Mouse (Mus musculus): ENCODE data around the gene Ppp1r13b. TPM values are rescaled to one million over a fixed set of nuclear protein-coding genes. Genes with fewer than 3 reads are reported as not detected.
A peak's percentile ranks its signal among the peaks of the same experiment; 100 is the strongest.

The Ppp1r13b gene
- total and polyA plus RNA-seq, 3 experiments = 0.42 to 2.0 (median 0.64) TPM

- no peaks in the 10 kb centered on the region for H3K9me3 ChIP-seq (replicated peaks; ENCODE audit: low read length)
- dilution Hi-C loops (cut with MboI; ENCODE audit: extremely low pct_ligation_motif_present, extremely low pct_unique_long_range_greater_than_20kb, low sequenced_read_pairs) = no loop called here
- in situ Hi-C loops (cut with MboI; ENCODE audit: low pct_ligation_motif_present, low pct_unique_long_range_greater_than_20kb, low sequenced_read_pairs) = no loop called here
- TF ChIP-seq ZMIZ1 (IDR thresholded peaks at IDR 0.05; ENCODE audit: low read depth, low read length) (no peak), ELF1 (IDR thresholded peaks at IDR 0.05; ENCODE audit: low read depth, low read length) (peak; percentile 62), POLR2AphosphoS2 (IDR thresholded peaks at IDR 0.05; ENCODE audit: low read depth, low read length) (0 out of 2 replicates have a peak, but pooled peaks have one; percentile 43), POLR2A (IDR thresholded peaks at IDR 0.05; ENCODE audit: low read depth, low read length) (no peak)
- H3K79me2 ChIP-seq (replicated peaks; ENCODE audit: control insufficient read depth, extremely low read depth, insufficient read depth, poor library complexity, severe bottlenecking) = no peaks in the 10 kb centered on the region
- H3K36me3 ChIP-seq (replicated peaks in 1 of 2; ENCODE audit: control insufficient read depth in 1 of 2, insufficient read depth in 1 of 2, low read length in 1 of 2) = peaks cover 49 to 69% of the 10 kb centered on the region in 2 experiments
- no peaks in the 10 kb centered on the region for H3K27me3 ChIP-seq (replicated peaks)
- no peak overlapping the region for H3K4me3 ChIP-seq (replicated peaks in 1 of 3; ENCODE audit: low read depth in 2 of 3, low read length in 2 of 3, poor library complexity in 1 of 3)
- DNase-seq (ENCODE audit: extremely low read depth) = peak; percentile 72
- no peak overlapping the region for H3K9ac ChIP-seq (ENCODE audit: insufficient read depth, low read depth)
- peaks cover 12 to 41% of the 10 kb centered on the region in 2 experiments for H3K4me1 ChIP-seq (ENCODE audit: control insufficient read depth in 1 of 2, insufficient read depth in 2 of 2)
- no peak overlapping the region for H3K4me2 ChIP-seq (ENCODE audit: insufficient read depth, low read depth, poor library complexity, severe bottlenecking)
- H3K27ac ChIP-seq (ENCODE audit: insufficient read depth, low read depth) = no peak overlapping the region
Measured at GRCm38 (mm10) chr12:111809762-111810161, 98.1 kb downstream of the Ppp1r13b start.

- H3K27me3 ChIP-seq (replicated peaks) = no peaks in the 10 kb centered on the region
- H3K36me3 ChIP-seq (replicated peaks in 1 of 2; ENCODE audit: control insufficient read depth in 1 of 2, insufficient read depth in 1 of 2, low read length in 1 of 2) = peaks cover 59 to 79% of the 10 kb centered on the region in 2 experiments
- no peaks in the 10 kb centered on the region for H3K9me3 ChIP-seq (replicated peaks; ENCODE audit: low read length)
- DNase-seq (ENCODE audit: extremely low read depth) = no peak
- H3K79me2 ChIP-seq (replicated peaks; ENCODE audit: control insufficient read depth, extremely low read depth, insufficient read depth, poor library complexity, severe bottlenecking) = no peaks in the 10 kb centered on the region
- H3K27ac ChIP-seq (ENCODE audit: insufficient read depth, low read depth) = no peak overlapping the region
- H3K9ac ChIP-seq (ENCODE audit: insufficient read depth, low read depth) = no peak overlapping the region
- in situ Hi-C loops (cut with MboI; ENCODE audit: low pct_ligation_motif_present, low pct_unique_long_range_greater_than_20kb, low sequenced_read_pairs) = no loop called here
- dilution Hi-C loops (cut with MboI; ENCODE audit: extremely low pct_ligation_motif_present, extremely low pct_unique_long_range_greater_than_20kb, low sequenced_read_pairs) = no loop called here
- no peak overlapping the region for H3K4me3 ChIP-seq (replicated peaks in 1 of 3; ENCODE audit: low read depth in 2 of 3, low read length in 2 of 3, poor library complexity in 1 of 3)
- peaks cover 12 to 39% of the 10 kb centered on the region in 2 experiments for H3K4me1 ChIP-seq (ENCODE audit: control insufficient read depth in 1 of 2, insufficient read depth in 2 of 2)
- no peak overlapping the region for H3K4me2 ChIP-seq (ENCODE audit: insufficient read depth, low read depth, poor library complexity, severe bottlenecking)
- no peak for TF ChIP-seq GABPA (IDR thresholded peaks at IDR 0.05; ENCODE audit: insufficient replicate concordance, low read depth, low read length)
- TF ChIP-seq EP300 (IDR thresholded peaks at IDR 0.05; ENCODE audit: low read length) = no peak
- no peak for TF ChIP-seq POLR2AphosphoS2 (IDR thresholded peaks at IDR 0.05; ENCODE audit: low read depth, low read length)
- no peak for TF ChIP-seq ELF1 (IDR thresholded peaks at IDR 0.05; ENCODE audit: low read depth, low read length)
- no peak for TF ChIP-seq CHD1 (IDR thresholded peaks at IDR 0.05; ENCODE audit: low read depth, low read length)
Measured at GRCm38 (mm10) chr12:111808775-111809174, 99.1 kb downstream of the Ppp1r13b start.

GRCm38 (mm10) chr12:111803538-111803937 is 104.4 kb downstream of the Ppp1r13b start:
- dilution Hi-C loops (cut with MboI; ENCODE audit: extremely low pct_ligation_motif_present, extremely low pct_unique_long_range_greater_than_20kb, low sequenced_read_pairs) = no loop called here
- Histone ChIP-seq H3K27ac (ENCODE audit: insufficient read depth, low read depth) (no peak overlapping the region), H3K9me3 (replicated peaks; ENCODE audit: low read length) (no peaks in the 10 kb centered on the region), H3K4me1 (ENCODE audit: control insufficient read depth in 1 of 2, insufficient read depth in 2 of 2) (peaks cover 4 to 21% of the 10 kb centered on the region in 2 experiments; a peak in 3 of 4 replicates), H3K4me3 (replicated peaks in 1 of 3; ENCODE audit: low read depth in 2 of 3, low read length in 2 of 3, poor library complexity in 1 of 3) (no peak overlapping the region), H3K27me3 (replicated peaks) (no peaks in the 10 kb centered on the region), H3K36me3 (replicated peaks in 1 of 2; ENCODE audit: control insufficient read depth in 1 of 2, insufficient read depth in 1 of 2, low read length in 1 of 2) (peaks cover 79 to 95% of the 10 kb centered on the region in 2 experiments), H3K4me2 (ENCODE audit: insufficient read depth, low read depth, poor library complexity, severe bottlenecking) (no peak overlapping the region), H3K9ac (ENCODE audit: insufficient read depth, low read depth) (no peak overlapping the region), H3K79me2 (replicated peaks; ENCODE audit: control insufficient read depth, extremely low read depth, insufficient read depth, poor library complexity, severe bottlenecking) (no peaks in the 10 kb centered on the region)
- TF ChIP-seq PAX5 (IDR thresholded peaks at IDR 0.05; ENCODE audit: low read length) (no peak), JUND (conservative IDR thresholded peaks at IDR 0.05; ENCODE audit: low read depth, low read length) (no peak), RCOR1 (conservative IDR thresholded peaks at IDR 0.05; ENCODE audit: low read depth, low read length) (no peak), SIN3A (IDR thresholded peaks at IDR 0.05; ENCODE audit: low read length) (no peak), E2F4 (IDR thresholded peaks at IDR 0.05; ENCODE audit: insufficient replicate concordance, low read depth, low read length) (no peak), CHD1 (IDR thresholded peaks at IDR 0.05; ENCODE audit: low read depth, low read length) (no peak)
- DNase-seq (ENCODE audit: extremely low read depth) = no peak
- in situ Hi-C loops (cut with MboI; ENCODE audit: low pct_ligation_motif_present, low pct_unique_long_range_greater_than_20kb, low sequenced_read_pairs) = no loop called here

Measured in CH12.LX (cell line).